Mouse (Mus musculus) liver, embryonic 14.5 days (tissue): ENCODE data around the gene Prkab2.

Experiments used
- CTCF ChIP-seq: IDR thresholded peaks from 2 replicates; pipeline ENCODE4 v1.5.1; 2016; ENCODE audit warnings: antibody characterized with exemption, low read depth, control low read depth
- EP300 ChIP-seq: IDR thresholded peaks from 2 replicates; pipeline ENCODE4 v1.6.1; 2016; ENCODE audit warnings: antibody characterized with exemption, low read depth

GRCm38 (mm10) chr3:97710881-97711280, 52.9 kb downstream of the Prkab2 start:
- TF ChIP-seq CTCF (no peak), EP300 (no peak)
